Mouse (Mus musculus): ENCODE results near the gene Cd300lf.

DNA sequence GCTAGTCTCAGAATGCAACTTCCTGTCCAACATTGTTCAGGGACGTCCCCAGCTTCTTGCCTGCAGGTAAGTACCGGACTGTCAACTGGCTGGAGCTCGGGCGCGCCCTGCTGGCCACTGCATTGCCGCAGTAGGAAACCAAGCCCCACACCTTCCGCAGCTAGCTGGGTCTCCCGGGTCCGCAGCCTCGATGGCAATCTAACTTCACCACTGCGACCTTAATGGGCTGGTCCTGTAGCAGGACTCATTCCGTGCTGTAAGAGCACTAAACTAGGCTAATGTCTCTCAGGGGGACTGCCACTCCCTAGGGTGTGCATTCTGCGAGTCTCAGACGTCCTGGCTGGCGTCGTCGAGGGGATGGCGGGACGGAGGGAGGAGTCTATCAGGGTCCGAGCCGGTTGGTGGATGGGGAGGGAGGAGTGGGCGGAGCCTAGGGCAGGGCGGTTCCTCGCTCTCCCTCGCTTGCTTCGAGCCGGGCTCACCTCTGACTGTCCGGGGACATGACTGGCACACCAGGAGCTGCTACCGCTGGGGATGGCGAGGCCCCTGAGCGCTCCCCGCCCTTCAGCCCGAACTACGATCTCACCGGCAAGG is 20.0 kb upstream of the Cd300lf start:
- peak; percentile 87 for TF ChIP-seq CTCF (conservative IDR thresholded peaks at IDR 0.05; ENCODE audit: insufficient read depth, insufficient read length, low read depth, low read length)
- TF ChIP-seq POLR2A (IDR thresholded peaks at IDR 0.05; ENCODE audit: low read depth, low read length) = no peak
